Mouse (Mus musculus) heart, embryonic 16.5 days (tissue): Measurements from ENCODE around the gene Shox2. TPM values are rescaled to one million over a fixed set of nuclear protein-coding genes. Genes with fewer than 3 reads are reported as not detected.
A peak's percentile ranks its signal among the peaks of the same experiment; 100 is the strongest.

ENCODE experiments used
- ATAC-seq: fragments of 200-750 bp; cut with Nextera tagmentation; replicated peaks from 2 replicates; pipeline ENCODE4 v1.8.0; 2017; ENCODE audit warnings: moderate number of reproducible peaks; ENCODE audit not compliant: insufficient read depth, low FRiP score; ENCODE audit errors: extremely low read depth
- H3K27ac ChIP-seq: fragments of 300-500 bp; sonication (generic); 2 replicates; pipeline ENCODE4 v1.5.1; 2014; ENCODE audit warnings: mild to moderate bottlenecking, low read length, control low read depth, moderate library complexity
- H3K27me3 ChIP-seq: fragments of 300-500 bp; sonication (generic); 2 replicates; pipeline ENCODE4 v1.6.1; 2014; ENCODE audit warnings: low read length, mixed read lengths; ENCODE audit not compliant: control insufficient read depth, insufficient read depth
- H3K36me3 ChIP-seq: fragments of 300-500 bp; sonication (generic); 2 replicates; pipeline ENCODE4 v1.6.1; 2014; ENCODE audit not compliant: control insufficient read depth, insufficient read depth
- H3K4me1 ChIP-seq: fragments of 300-500 bp; sonication (generic); 2 replicates; pipeline ENCODE4 v1.6.1; 2014; ENCODE audit warnings: low read length, mixed read lengths; ENCODE audit not compliant: control insufficient read depth, insufficient read depth
- H3K4me2 ChIP-seq: fragments of 300-500 bp; sonication (generic); 2 replicates; pipeline ENCODE4 v1.6.1; 2014; ENCODE audit warnings: low read depth, mild to moderate bottlenecking, control low read depth, low read length
- H3K4me3 ChIP-seq: fragments of 300-500 bp; sonication (generic); 2 replicates; pipeline ENCODE4 v1.5.1; 2014; ENCODE audit warnings: mild to moderate bottlenecking, control low read depth, low read length
- H3K9ac ChIP-seq: fragments of 300-500 bp; sonication (generic); 2 replicates; pipeline ENCODE4 v1.6.1; 2014; ENCODE audit warnings: low read length, control low read depth
- H3K9me3 ChIP-seq: fragments of 300-500 bp; sonication (generic); replicated peaks from 2 replicates; pipeline ENCODE4 v1.6.1; 2016; ENCODE audit warnings: low read length; ENCODE audit not compliant: control insufficient read depth
- WGBS: fragments of 180-500 bp; shearing (Covaris S2); extraction: QIAGEN DNeasy Blood & Tissue Kit; methylation state at CpG from one replicate; pipeline ENCODE4 v1.1.7; 2014; 5-methylcytosine and 5-hydroxymethylcytosine counted together
- polyA plus RNA-seq: library from polyadenylated mRNA; unstranded; fragments of >200 nt; fragmentation: Nextera tagmentation; extraction: Ambion mirVana; gene quantifications from 2 replicates; pipeline ENCODE4 v1.2.1, GENCODE M21; 2015

Gene Shox2
- 3.6 and 4.4 TPM in 2 replicates for polyA plus RNA-seq

DNA sequence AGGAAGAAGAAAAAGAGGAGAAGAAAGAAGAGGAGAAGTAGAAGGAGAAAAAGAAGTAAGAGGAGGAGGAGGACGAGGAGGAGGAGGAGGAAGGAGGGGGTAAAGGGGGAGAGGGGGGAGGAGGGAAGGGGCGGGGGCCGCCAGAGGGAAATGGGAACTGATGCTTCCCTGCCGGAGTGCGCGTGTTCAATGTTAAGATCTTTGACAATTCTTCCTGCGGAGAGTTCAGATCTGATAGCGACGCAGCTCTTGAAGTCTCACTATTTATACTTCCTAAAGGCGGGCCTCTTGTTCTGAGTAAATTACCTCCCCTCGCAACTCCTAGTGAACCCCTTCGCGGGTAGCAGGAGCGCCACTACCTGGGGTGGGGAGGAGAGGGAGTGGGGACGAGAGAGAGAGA, at the start of gene Shox2:
Shox2 (minus strand) TSS at position 66 of the 400 bp plus-strand sequence.
- under 1% methylated on average over 15 of the region's 15 CpGs for WGBS
- peaks cover 21% of the 10 kb centered on the region for H3K4me1 ChIP-seq
- H3K9me3 ChIP-seq = no peaks in the 10 kb centered on the region
- no peak within 1 kb of the TSS for H3K27ac ChIP-seq
- peak within 1 kb of the TSS; percentile 53 for H3K4me3 ChIP-seq
- ATAC-seq = no peak
- peak within 1 kb of the TSS; percentile 79 for H3K4me2 ChIP-seq
- H3K27me3 ChIP-seq = peaks cover 48% of the 10 kb centered on the region
- H3K36me3 ChIP-seq = no peaks in the 10 kb centered on the region
- H3K9ac ChIP-seq = peak within 1 kb of the TSS; percentile 35; the same call in 1 of the 2 replicates

- WGBS = 87% methylated on average over 1 of the region's 1 CpGs
- Histone ChIP-seq H3K36me3 (peaks cover 18% of the 10 kb centered on the region), H3K4me3 (no peak overlapping the region), H3K27ac (no peak overlapping the region), H3K9me3 (no peaks in the 10 kb centered on the region), H3K4me1 (no peaks in the 10 kb centered on the region), H3K9ac (no peak overlapping the region), H3K27me3 (no peaks in the 10 kb centered on the region), H3K4me2 (no peak overlapping the region)
- ATAC-seq = no peak
These were observed 15.2 kb upstream of the Shox2 start for GRCm38 (mm10) chr3:66996820-66997219.

DNA sequence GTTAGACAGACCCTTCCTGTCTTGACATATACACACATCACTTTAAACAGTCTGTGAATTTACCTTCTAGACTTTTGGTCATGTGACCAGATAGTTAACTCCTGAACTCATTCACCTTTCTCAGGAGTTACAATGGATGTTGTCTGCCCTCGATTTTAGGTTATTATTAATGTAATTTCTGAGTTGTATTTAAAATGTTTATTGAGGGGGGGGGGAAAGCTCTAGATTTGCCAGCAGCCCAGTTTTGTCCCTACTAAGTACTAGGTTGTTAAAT, 4.7 kb upstream of the Shox2 start:
- Histone ChIP-seq H3K27ac (no peak overlapping the region; the same call in 1 of the 2 replicates), H3K4me1 (peaks cover 15% of the 10 kb centered on the region), H3K9me3 (no peaks in the 10 kb centered on the region), H3K27me3 (peaks cover 16% of the 10 kb centered on the region), H3K4me2 (peak overlapping the region; percentile 93), H3K36me3 (no peaks in the 10 kb centered on the region), H3K9ac (peak overlapping the region; percentile 94), H3K4me3 (peak overlapping the region; percentile 98)
- peak; percentile 11; the same call in 1 of the 2 replicates for ATAC-seq
- WGBS = 3% methylated on average over 1 of the region's 1 CpGs

- Histone ChIP-seq H3K9ac (peak overlapping the region; percentile 94), H3K9me3 (no peaks in the 10 kb centered on the region), H3K4me3 (peak overlapping the region; percentile 98), H3K4me2 (peak overlapping the region; percentile 93), H3K36me3 (no peaks in the 10 kb centered on the region), H3K27ac (peak overlapping the region; percentile 23; the same call in 1 of the 2 replicates), H3K4me1 (peaks cover 19% of the 10 kb centered on the region), H3K27me3 (peaks cover 20% of the 10 kb centered on the region)
- under 1% methylated on average over 59 of the region's 60 CpGs for WGBS
- ATAC-seq = peak; percentile 82
These were observed 4.1 kb upstream of the Shox2 start for GRCm38 (mm10) chr3:66985539-66986286.

DNA sequence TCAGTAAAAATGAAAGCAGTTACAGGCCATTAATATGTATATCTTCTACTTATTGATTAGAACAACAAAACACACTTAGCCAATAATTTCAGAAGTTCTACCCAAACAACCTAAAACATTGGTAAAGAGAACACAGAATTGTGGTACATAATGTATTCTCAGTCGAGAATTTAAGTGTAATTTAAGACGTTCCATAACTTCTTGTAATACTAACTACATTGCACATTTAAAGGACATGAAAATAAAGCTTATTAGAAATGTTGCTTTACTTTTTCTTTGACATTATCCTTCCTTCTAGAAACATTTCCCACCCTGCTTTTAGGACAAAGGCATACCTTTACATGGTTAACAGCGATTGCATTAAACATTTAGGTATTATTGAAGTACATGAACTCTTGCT, 1.9 kb upstream of the Shox2 start:
- Histone ChIP-seq H3K4me2 (no peak overlapping the region), H3K36me3 (no peaks in the 10 kb centered on the region), H3K27me3 (peaks cover 33% of the 10 kb centered on the region), H3K27ac (no peak overlapping the region), H3K4me1 (peaks cover 21% of the 10 kb centered on the region), H3K9ac (no peak overlapping the region), H3K9me3 (no peaks in the 10 kb centered on the region), H3K4me3 (no peak overlapping the region)
- ATAC-seq = no peak
- WGBS = 16% methylated on average over 3 of the region's 3 CpGs

DNA sequence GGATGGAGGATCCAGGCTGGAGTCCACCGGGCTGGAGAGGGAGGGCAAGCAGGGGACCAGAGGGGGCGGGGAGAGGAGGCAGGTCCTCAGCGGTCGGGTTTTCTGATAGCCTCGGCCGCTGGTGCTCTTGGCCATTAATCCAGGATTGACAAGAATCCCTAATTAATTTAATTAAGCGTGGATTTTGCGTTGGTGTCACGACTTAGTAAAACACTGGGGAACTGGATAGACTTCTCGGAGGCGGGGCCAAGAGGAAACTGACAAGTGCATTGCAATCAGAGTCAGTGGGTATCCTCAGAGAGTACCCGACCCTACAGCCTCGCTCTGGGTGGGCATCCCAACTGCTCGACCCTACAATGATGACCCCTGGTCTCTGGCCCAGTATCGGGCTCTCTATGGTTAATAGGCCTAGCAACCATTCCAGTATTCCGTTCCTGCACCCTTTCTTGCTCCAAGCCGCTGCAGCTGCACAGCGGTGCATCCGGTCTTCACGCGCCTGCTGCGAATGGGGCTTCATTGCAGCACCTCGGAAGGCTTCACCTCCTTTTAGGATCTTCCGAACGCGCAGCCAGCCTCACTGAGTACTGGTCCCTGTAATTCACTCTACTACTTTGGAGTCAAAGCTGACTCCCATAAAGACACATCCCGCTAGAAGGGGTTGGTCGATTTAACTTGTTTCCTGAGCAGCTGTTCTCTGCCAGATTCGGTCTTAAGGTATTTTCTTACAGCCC, 775 bp upstream of the Shox2 start:
- peaks cover 21% of the 10 kb centered on the region for H3K4me1 ChIP-seq
- WGBS = under 1% methylated on average over 29 of the region's 29 CpGs
- no peaks in the 10 kb centered on the region for H3K9me3 ChIP-seq
- peaks cover 44% of the 10 kb centered on the region for H3K27me3 ChIP-seq
- peak overlapping the region; percentile 79 for H3K4me2 ChIP-seq
- no peak for ATAC-seq
- peak overlapping the region; percentile 53 for H3K4me3 ChIP-seq
- H3K36me3 ChIP-seq = no peaks in the 10 kb centered on the region
- no peak overlapping the region for H3K27ac ChIP-seq
- H3K9ac ChIP-seq = no peak overlapping the region

- Histone ChIP-seq H3K9me3 (no peaks in the 10 kb centered on the region), H3K4me2 (peak within 1 kb of the TSS; percentile 79), H3K4me1 (peaks cover 17% of the 10 kb centered on the region), H3K27me3 (peaks cover 49% of the 10 kb centered on the region), H3K9ac (peak within 1 kb of the TSS; percentile 35; the same call in 1 of the 2 replicates), H3K27ac (no peak within 1 kb of the TSS), H3K4me3 (peak within 1 kb of the TSS; percentile 53), H3K36me3 (no peaks in the 10 kb centered on the region)
- peak; percentile 59 for ATAC-seq
- under 1% methylated on average over 59 of the region's 62 CpGs for WGBS
These were observed 390 bp downstream of the Shox2 start, which contains the start of gene Rsrc1 for GRCm38 (mm10) chr3:66981101-66981661. Rsrc1 (plus strand) TSS chr3:66981390.

GRCm38 (mm10) chr3:66980111-66980975, 1.2 kb downstream of the Shox2 start:
- Histone ChIP-seq H3K36me3 (no peaks in the 10 kb centered on the region), H3K9me3 (no peaks in the 10 kb centered on the region), H3K4me1 (peaks cover 16% of the 10 kb centered on the region), H3K4me2 (peak overlapping the region; percentile 79), H3K4me3 (peak overlapping the region; percentile 53), H3K27me3 (peaks cover 52% of the 10 kb centered on the region), H3K27ac (no peak overlapping the region), H3K9ac (peak overlapping the region; percentile 35; the same call in 1 of the 2 replicates)
- ATAC-seq = no peak
- 4% methylated on average over 29 of the region's 29 CpGs for WGBS
